Mouse (Mus musculus) midbrain, postnatal 0 days (tissue): ENCODE data around the gene Arhgap20. TPM values are rescaled to one million over a fixed set of nuclear protein-coding genes. Genes with fewer than 3 reads are reported as not detected.

ENCODE experiments used
- ATAC-seq: fragments of 200-750 bp; cut with Nextera tagmentation; 2 replicates; pipeline ENCODE4 v1.8.0; 2017; ENCODE audit warnings: moderate number of reproducible peaks, mild to moderate bottlenecking, moderate TSS enrichment, moderate library complexity; ENCODE audit not compliant: low FRiP score
- DNase-seq: peaks from one replicate; pipeline ENCODE4 v3.0.0-alpha.2; 2015; ENCODE audit warnings: low spot score
- H3K27ac ChIP-seq: fragments of 300-500 bp; sonication (generic); 2 replicates; pipeline ENCODE4 v1.5.1; 2014; ENCODE audit warnings: low read depth, mild to moderate bottlenecking, low read length, mixed read lengths
- H3K27me3 ChIP-seq: fragments of 300-500 bp; sonication (generic); 2 replicates; pipeline ENCODE4 v1.6.1; 2014; ENCODE audit warnings: low read length, control low read depth, mixed read lengths; ENCODE audit not compliant: insufficient read depth
- H3K36me3 ChIP-seq: fragments of 300-500 bp; sonication (generic); 2 replicates; pipeline ENCODE4 v1.6.1; 2014; ENCODE audit warnings: low read length, control low read depth, mixed read lengths; ENCODE audit not compliant: insufficient read depth
- H3K4me1 ChIP-seq: fragments of 300-500 bp; sonication (generic); 2 replicates; pipeline ENCODE4 v1.6.1; 2014; ENCODE audit warnings: mild to moderate bottlenecking, control low read depth, antibody characterized with exemption, low read length, mixed read lengths; ENCODE audit not compliant: insufficient read depth
- H3K4me2 ChIP-seq: fragments of 300-500 bp; sonication (generic); 2 replicates; pipeline ENCODE4 v1.6.1; 2014; ENCODE audit warnings: low read depth, mild to moderate bottlenecking, low read length, mixed read lengths; ENCODE audit not compliant: poor library complexity, severe bottlenecking
- H3K4me3 ChIP-seq: fragments of 300-500 bp; sonication (generic); 2 replicates; pipeline ENCODE4 v1.5.1; 2014; ENCODE audit warnings: low read depth, mild to moderate bottlenecking, low read length, moderate library complexity
- H3K9ac ChIP-seq: fragments of 300-500 bp; sonication (generic); replicated peaks from 2 replicates; pipeline ENCODE4 v1.6.1; 2014; ENCODE audit warnings: mild to moderate bottlenecking, low read length, moderate library complexity, mixed read lengths; ENCODE audit not compliant: poor library complexity, severe bottlenecking
- H3K9me3 ChIP-seq: fragments of 300-500 bp; sonication (generic); 2 replicates; pipeline ENCODE4 v1.6.1; 2016; ENCODE audit warnings: low read length, control low read depth
- CTCF ChIP-seq: IDR thresholded peaks from 2 replicates; pipeline ENCODE4 v1.5.1; 2016; ENCODE audit warnings: antibody characterized with exemption, mild to moderate bottlenecking
- WGBS: fragments of 180-500 bp; shearing (Covaris S2); extraction: QIAGEN DNeasy Blood & Tissue Kit; methylation state at CpG from one replicate; pipeline ENCODE4 v1.1.7; 2014; 5-methylcytosine and 5-hydroxymethylcytosine counted together
- polyA plus RNA-seq: library from polyadenylated mRNA; unstranded; fragments of >200 nt; fragmentation: Nextera tagmentation; extraction: Ambion mirVana; gene quantifications from 2 replicates; pipeline ENCODE4 v1.2.1, GENCODE M21; 2015
- total RNA-seq: library from RNA; depleted of rRNA; stranded (reverse); fragments of >200 nt; gene quantifications from 2 replicates; pipeline ENCODE4 v1.2.3, GENCODE M21; 2014; rRNA removed

The Arhgap20 gene
- total and polyA plus RNA-seq, 2 experiments from 2014 or later: 28.2 to 36.1 TPM

DNA sequence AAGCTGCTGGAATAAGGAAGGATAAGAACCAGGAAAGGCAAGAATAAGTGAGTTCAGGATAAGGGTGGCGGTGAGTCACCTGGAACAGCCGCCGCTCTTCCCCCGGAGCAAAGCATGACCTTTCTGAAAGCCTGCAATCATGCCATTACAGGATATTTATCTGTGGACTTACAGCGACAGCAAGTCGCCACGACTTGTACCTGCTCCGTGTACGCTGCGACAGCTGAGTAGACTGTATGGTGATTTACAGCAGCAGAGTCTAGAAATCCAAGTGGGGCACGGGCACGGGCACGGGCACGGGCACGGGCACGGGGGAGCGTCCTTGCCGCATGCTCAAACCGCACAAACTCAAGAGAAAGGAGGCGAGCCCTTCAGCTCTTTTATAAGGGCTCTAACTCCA is 110.4 kb downstream of the Arhgap20 start:
- ATAC-seq (no peak), DNase-seq (no peak)
- WGBS: 91% methylated on average over 20 of the region's 20 CpGs

DNA sequence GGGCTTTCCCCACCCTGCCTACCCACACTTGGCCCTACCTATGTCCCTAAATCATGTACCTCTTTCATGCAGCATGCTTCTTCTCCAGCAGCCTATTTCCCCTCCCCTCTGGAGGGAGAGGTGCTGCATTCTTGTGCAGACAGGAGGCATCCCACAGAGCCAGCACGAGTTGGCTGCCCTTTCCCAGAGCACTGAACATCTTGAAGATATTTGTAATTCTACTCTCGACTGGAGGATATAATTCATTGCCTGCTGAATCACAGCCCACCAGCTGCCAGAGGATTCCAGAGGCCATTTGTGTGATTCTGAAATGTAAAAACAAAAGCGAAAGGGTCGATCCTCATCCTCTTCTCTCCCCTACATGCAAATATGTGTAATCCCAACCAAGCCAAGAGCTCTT is 116.2 kb downstream of the Arhgap20 start:
- H3K27ac ChIP-seq: no peak overlapping the region
- H3K4me3 ChIP-seq: no peak overlapping the region
- H3K9ac ChIP-seq: no peak overlapping the region
- H3K9me3 ChIP-seq: no peaks in the 10 kb centered on the region
- no peaks in the 10 kb centered on the region for H3K27me3 ChIP-seq
- TF ChIP-seq CTCF: no peak
- DNase-seq (peak; percentile 18), ATAC-seq (no peak)
- H3K4me1 ChIP-seq: no peaks in the 10 kb centered on the region
- no peaks in the 10 kb centered on the region for H3K36me3 ChIP-seq
- WGBS: 46% methylated on average over 4 of the region's 4 CpGs
- H3K4me2 ChIP-seq: no peak overlapping the region

More for the DNA sequence above, 110.4 kb downstream of the Arhgap20 start:
- TF ChIP-seq CTCF: no peak
- H3K36me3 ChIP-seq: no peaks in the 10 kb centered on the region
- no peaks in the 10 kb centered on the region for H3K4me1 ChIP-seq
- no peak overlapping the region for H3K4me3 ChIP-seq
- H3K27me3 ChIP-seq: no peaks in the 10 kb centered on the region
- no peaks in the 10 kb centered on the region for H3K9me3 ChIP-seq
- no peak overlapping the region for H3K9ac ChIP-seq
- no peak overlapping the region for H3K4me2 ChIP-seq
- H3K27ac ChIP-seq: no peak overlapping the region

DNA sequence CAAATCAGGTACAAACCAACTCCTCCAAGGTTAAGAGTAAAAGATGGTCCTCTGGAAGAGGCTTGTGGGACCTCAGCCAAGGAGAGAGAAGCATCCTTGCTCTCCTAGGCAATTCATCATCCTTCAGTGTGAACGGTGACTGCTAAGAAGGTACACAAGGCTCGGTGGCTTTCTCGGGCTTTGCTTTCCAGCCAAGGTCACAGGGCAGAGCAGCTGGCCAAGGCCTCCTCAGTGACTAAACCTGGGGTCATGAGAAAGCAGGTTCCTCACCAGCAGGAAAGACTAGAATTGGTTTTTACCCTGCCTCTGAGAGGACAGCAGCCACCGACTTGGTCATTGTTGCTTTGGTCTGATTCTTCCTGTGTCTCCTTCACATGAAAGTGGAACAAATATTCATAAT is 116.7 kb downstream of the Arhgap20 start:
- Histone ChIP-seq H3K36me3 (no peaks in the 10 kb centered on the region), H3K4me2 (no peak overlapping the region), H3K4me3 (no peak overlapping the region), H3K9ac (no peak overlapping the region), H3K4me1 (no peaks in the 10 kb centered on the region), H3K9me3 (no peaks in the 10 kb centered on the region), H3K27ac (no peak overlapping the region), H3K27me3 (no peaks in the 10 kb centered on the region)
- DNase-seq: no peak
- no peak for ATAC-seq
- no peak for TF ChIP-seq CTCF
- 86% methylated on average over 4 of the region's 4 CpGs for WGBS

DNA sequence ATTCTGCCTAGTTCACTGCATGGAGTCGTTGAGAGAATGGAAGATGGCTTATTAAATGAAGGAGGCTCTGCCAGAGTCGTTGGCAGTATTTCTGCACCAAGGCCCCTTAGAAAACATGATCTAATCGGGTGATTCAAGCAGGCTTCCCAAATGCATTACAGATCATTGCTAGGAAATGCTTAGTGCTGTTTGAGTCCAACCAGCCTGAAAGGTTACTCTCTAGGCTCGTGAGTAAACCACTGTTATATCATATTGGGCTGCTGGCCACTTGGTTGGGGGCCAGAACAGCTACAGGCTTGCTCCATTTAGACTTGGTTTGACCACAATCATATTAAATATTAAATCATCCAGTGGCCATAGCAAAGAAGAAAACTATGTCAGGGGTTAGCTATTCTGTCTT is 118.2 kb downstream of the Arhgap20 start:
- ATAC-seq (no peak), DNase-seq (no peak)
- Histone ChIP-seq H3K9me3 (no peaks in the 10 kb centered on the region), H3K27ac (no peak overlapping the region), H3K9ac (no peak overlapping the region), H3K4me1 (no peaks in the 10 kb centered on the region), H3K4me3 (no peak overlapping the region), H3K36me3 (no peaks in the 10 kb centered on the region), H3K27me3 (no peaks in the 10 kb centered on the region), H3K4me2 (no peak overlapping the region)
- no peak for TF ChIP-seq CTCF
- 83% methylated on average over 4 of the region's 4 CpGs for WGBS

DNA sequence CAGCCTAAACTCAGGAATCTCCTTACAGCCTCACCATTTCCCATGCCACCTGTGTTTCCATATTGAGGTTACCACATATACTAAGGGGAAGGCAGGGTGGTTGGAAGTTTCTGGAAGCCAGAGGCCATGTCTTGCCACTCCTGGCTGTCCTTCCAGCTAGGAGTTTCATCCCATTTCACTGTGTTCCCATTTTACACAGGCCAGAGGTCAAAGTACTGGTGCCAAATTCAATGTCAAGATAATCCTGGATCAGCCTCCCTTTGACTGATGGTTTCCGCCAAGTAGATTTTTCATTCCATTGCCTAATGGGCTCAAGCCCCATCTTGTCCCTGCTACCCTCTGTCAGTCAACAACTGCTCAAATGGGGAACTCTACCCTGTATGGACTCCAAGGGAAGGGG is 127.8 kb downstream of the Arhgap20 start:
- no peak for TF ChIP-seq CTCF
- no peak overlapping the region for H3K4me2 ChIP-seq
- no peaks in the 10 kb centered on the region for H3K9me3 ChIP-seq
- no peak overlapping the region for H3K27ac ChIP-seq
- H3K9ac ChIP-seq: no peak overlapping the region
- H3K4me3 ChIP-seq: no peak overlapping the region
- DNase-seq (no peak), ATAC-seq (no peak)
- H3K36me3 ChIP-seq: no peaks in the 10 kb centered on the region
- 81% methylated on average over 1 of the region's 1 CpGs for WGBS
- H3K4me1 ChIP-seq: no peaks in the 10 kb centered on the region
- H3K27me3 ChIP-seq: no peaks in the 10 kb centered on the region

Other genes starting within 250 kb of the Arhgap20 start
- 18.0 and 22.6 TPM in 2 replicates for gene Fdx1, start 198.2 kb downstream of the Arhgap20 start, total RNA-seq
- 39.1 and 41.7 TPM in 2 replicates for gene Fdx1, start 198.2 kb downstream of the Arhgap20 start, polyA plus RNA-seq